Mouse (Mus musculus): ENCODE measurements around the gene Knl1.
"Not testable (repeated sequence)": the region's sequence is repeated elsewhere in the genome, so short reads cannot be mapped to it uniquely, and the experiment has no call there.

Gene Knl1

GRCm38 (mm10) chr2:119046649-119047611, at the start of gene Knl1:
Knl1 (plus strand) TSS chr2:119047119.
- DNase-seq (ENCODE audit: low read depth, low spot score): peak; percentile 95

- peak; percentile 56 for DNase-seq (ENCODE audit: low read depth, low spot score)
These were observed 48.6 kb upstream of the Knl1 start for GRCm38 (mm10) chr2:118998115-118998866.

- DNase-seq (ENCODE audit: low read depth, low spot score): peak; percentile 36
These were observed 47.8 kb upstream of the Knl1 start for GRCm38 (mm10) chr2:118999025-118999639.

GRCm38 (mm10) chr2:119006886-119007285, 40.0 kb upstream of the Knl1 start:
- DNase-seq (ENCODE audit: low read depth, low spot score): no peak

- DNase-seq (ENCODE audit: low read depth, low spot score): no peak
These were observed 37.5 kb upstream of the Knl1 start for GRCm38 (mm10) chr2:119009376-119009775.

- no peak for DNase-seq (ENCODE audit: low read depth, low spot score)
These were observed 31.9 kb upstream of the Knl1 start for GRCm38 (mm10) chr2:119014989-119015388.

GRCm38 (mm10) chr2:119015604-119016180, 31.2 kb upstream of the Knl1 start:
- DNase-seq (ENCODE audit: low read depth, low spot score): no peak

- not testable (repeated sequence) for DNase-seq (ENCODE audit: low read depth, low spot score)
These were observed 30.6 kb upstream of the Knl1 start for GRCm38 (mm10) chr2:119016312-119016711.

GRCm38 (mm10) chr2:119017647-119018046, 29.3 kb upstream of the Knl1 start:
- DNase-seq (ENCODE audit: low read depth, low spot score): no peak

- peak; percentile 19 for DNase-seq (ENCODE audit: low read depth, low spot score)
These were observed 28.4 kb upstream of the Knl1 start for GRCm38 (mm10) chr2:119018391-119019122.

GRCm38 (mm10) chr2:119019131-119019530, 27.8 kb upstream of the Knl1 start:
- DNase-seq (ENCODE audit: low read depth, low spot score): peak; percentile 69

GRCm38 (mm10) chr2:119019538-119019937, 27.4 kb upstream of the Knl1 start:
- DNase-seq (ENCODE audit: low read depth, low spot score): no peak

GRCm38 (mm10) chr2:119023154-119023660, 23.7 kb upstream of the Knl1 start:
- DNase-seq (ENCODE audit: low read depth, low spot score): no peak

GRCm38 (mm10) chr2:119024536-119025238, 22.2 kb upstream of the Knl1 start:
- DNase-seq (ENCODE audit: low read depth, low spot score): peak; percentile 24

GRCm38 (mm10) chr2:119025239-119025616, 21.7 kb upstream of the Knl1 start:
- no peak for DNase-seq (ENCODE audit: low read depth, low spot score)

GRCm38 (mm10) chr2:119026951-119027350, 20.0 kb upstream of the Knl1 start:
- no peak for DNase-seq (ENCODE audit: low read depth, low spot score)

- peak; percentile 96 for DNase-seq (ENCODE audit: low read depth, low spot score)
These were observed 17.9 kb upstream of the Knl1 start, which contains the start of gene Ccdc32 for GRCm38 (mm10) chr2:119028941-119029551. Ccdc32 (minus strand) TSS chr2:119029393.

GRCm38 (mm10) chr2:119032191-119032590, 14.7 kb upstream of the Knl1 start:
- no peak for DNase-seq (ENCODE audit: low read depth, low spot score)

- DNase-seq (ENCODE audit: low read depth, low spot score): peak; percentile 97
These were observed 12.1 kb upstream of the Knl1 start, which contains the start of gene Rpusd2 for GRCm38 (mm10) chr2:119034656-119035396. Rpusd2 (plus strand) TSS chr2:119034790.
